Mouse (Mus musculus) liver, embryonic 14.5 days (tissue): ENCODE measurements at regions not wholly inside any gene's neighbourhood (a gene's known extent, or its start where the extent isn't known, plus 50 kb on each side); places are given as distances from the start of the nearest gene placed in this dataset.

ENCODE experiments used
- ATAC-seq: fragments of 200-750 bp; cut with Nextera tagmentation; 2 replicates; pipeline ENCODE4 v1.8.0; 2017; ENCODE audit warnings: moderate number of reproducible peaks, mild to moderate bottlenecking, moderate library complexity; ENCODE audit not compliant: insufficient read depth
- DNase-seq, 3 experiments: peaks; one replicate each; pipeline ENCODE4 v3.0.0-alpha.2; 2012 to 2013; ENCODE audit warnings: low read depth in 3 of 3, low spot score in 3 of 3
- H3K27ac ChIP-seq: fragments of 300-500 bp; sonication (generic); 2 replicates; pipeline ENCODE4 v1.5.1; 2014; ENCODE audit warnings: moderate library complexity, mild to moderate bottlenecking, control low read depth, inconsistent platforms
- H3K27me3 ChIP-seq: fragments of 300-500 bp; sonication (generic); 2 replicates; pipeline ENCODE4 v1.6.1; 2014; ENCODE audit warnings: mild to moderate bottlenecking, low read length, moderate library complexity; ENCODE audit not compliant: control insufficient read depth, insufficient read depth
- H3K36me3 ChIP-seq: fragments of 300-500 bp; sonication (generic); replicated peaks from 2 replicates; pipeline ENCODE4 v1.6.1; 2014; ENCODE audit warnings: low read depth; ENCODE audit not compliant: control insufficient read depth, insufficient read depth
- H3K4me1 ChIP-seq, 2 experiments: fragments of 200-500 bp in 1 of 2; fragments of 300-500 bp in 1 of 2; sonication (generic) in 1 of 2; replicated peaks; 2 replicates each; pipeline ENCODE4 v1.6.1; 2012 to 2014; ENCODE audit warnings: antibody characterized with exemption in 1 of 2, inconsistent platforms in 1 of 2, low read length in 1 of 2; ENCODE audit not compliant: control insufficient read depth in 2 of 2, insufficient read depth in 2 of 2
- H3K4me2 ChIP-seq: fragments of 300-500 bp; sonication (generic); 2 replicates; pipeline ENCODE4 v1.6.1; 2014; ENCODE audit warnings: low read depth, mild to moderate bottlenecking, control low read depth, moderate library complexity
- H3K4me3 ChIP-seq, 2 experiments: fragments of 200-500 bp in 1 of 2; fragments of 300-500 bp in 1 of 2; sonication (generic) in 1 of 2; 2 replicates each; pipeline ENCODE4 v1.5.1; 2012 to 2014; ENCODE audit warnings: low read depth in 2 of 2, low read length in 2 of 2, mild to moderate bottlenecking in 2 of 2, control low read depth in 1 of 2, inconsistent platforms in 1 of 2, moderate library complexity in 1 of 2; ENCODE audit not compliant: insufficient read depth in 1 of 2
- H3K9ac ChIP-seq: fragments of 300-500 bp; sonication (generic); replicated peaks from 2 replicates; pipeline ENCODE4 v1.6.1; 2014; ENCODE audit warnings: mild to moderate bottlenecking, control low read depth, moderate library complexity
- H3K9me3 ChIP-seq: fragments of 300-500 bp; sonication (generic); 2 replicates; pipeline ENCODE4 v1.6.1; 2016; ENCODE audit warnings: low read length, mixed read lengths; ENCODE audit not compliant: control insufficient read depth
- CTCF ChIP-seq: IDR thresholded peaks from 2 replicates; pipeline ENCODE4 v1.5.1; 2016; ENCODE audit warnings: antibody characterized with exemption, low read depth, control low read depth
- EP300 ChIP-seq: IDR thresholded peaks from 2 replicates; pipeline ENCODE4 v1.6.1; 2016; ENCODE audit warnings: antibody characterized with exemption, low read depth
- WGBS: fragments of 180-500 bp; shearing (Covaris S2); extraction: QIAGEN DNeasy Blood & Tissue Kit; methylation state at CpG from one replicate; pipeline ENCODE4 v1.1.7; 2014; ENCODE audit not compliant: insufficient replicate concordance; 5-methylcytosine and 5-hydroxymethylcytosine counted together

DNA sequence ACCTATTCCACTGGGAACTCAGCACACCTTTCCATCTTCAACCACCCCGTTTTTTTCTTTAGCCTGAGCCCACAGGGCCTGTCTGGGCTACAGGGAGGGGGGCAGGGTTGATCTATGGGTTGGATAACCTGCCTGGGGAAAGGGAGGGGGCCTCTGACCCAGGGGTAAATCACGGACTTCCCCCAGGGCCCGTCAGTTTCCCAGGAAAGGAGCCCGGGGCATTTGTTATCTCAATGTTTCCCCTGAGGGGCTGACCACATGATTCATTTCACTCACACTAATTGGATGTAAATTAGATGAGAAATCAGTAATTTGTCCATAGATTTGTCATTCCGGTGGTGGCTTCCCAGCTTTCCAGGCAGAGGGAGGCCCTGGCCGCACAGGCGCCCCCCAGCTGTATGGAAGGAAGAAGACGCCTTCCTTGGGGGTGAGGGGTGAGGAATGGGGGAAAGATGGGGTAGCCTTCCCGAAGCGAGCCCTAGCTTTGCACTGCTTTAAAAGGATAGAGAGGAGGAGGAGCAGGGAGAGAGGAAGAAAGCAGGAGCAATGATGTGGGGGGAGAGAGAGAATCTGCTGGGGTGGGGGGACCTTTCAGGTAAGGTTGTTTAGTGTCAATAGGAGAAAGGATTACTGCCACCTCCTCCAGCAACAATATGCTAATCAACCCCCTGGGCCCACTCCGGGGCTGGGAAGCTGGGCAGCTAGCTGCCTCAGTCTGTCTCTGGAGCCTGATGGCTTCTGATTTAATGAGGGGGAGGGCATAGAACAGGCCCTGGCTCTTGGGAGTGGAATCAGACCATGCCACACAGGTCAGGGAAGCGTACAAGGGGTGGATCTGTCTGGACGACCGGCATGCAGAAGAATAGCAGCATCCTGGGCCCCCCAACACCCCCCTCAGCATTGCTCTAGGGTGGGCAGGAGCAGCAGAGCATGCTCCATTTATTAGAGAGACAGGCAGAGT is 282.3 kb upstream of the 4930535I16Rik start:
- no peak overlapping the region for H3K4me2 ChIP-seq
- no peaks in the 10 kb centered on the region for H3K36me3 ChIP-seq
- 24% methylated on average over 14 of the region's 14 CpGs for WGBS
- TF ChIP-seq EP300 (no peak), CTCF (no peak)
- H3K27ac ChIP-seq = no peak overlapping the region
- H3K4me3 ChIP-seq = no peak overlapping the region
- H3K4me1 ChIP-seq = no peaks in the 10 kb centered on the region
- no peak for ATAC-seq
- no peak overlapping the region for H3K9ac ChIP-seq
- no peaks in the 10 kb centered on the region for H3K27me3 ChIP-seq
- DNase-seq = no peak
- H3K9me3 ChIP-seq = no peaks in the 10 kb centered on the region

DNA sequence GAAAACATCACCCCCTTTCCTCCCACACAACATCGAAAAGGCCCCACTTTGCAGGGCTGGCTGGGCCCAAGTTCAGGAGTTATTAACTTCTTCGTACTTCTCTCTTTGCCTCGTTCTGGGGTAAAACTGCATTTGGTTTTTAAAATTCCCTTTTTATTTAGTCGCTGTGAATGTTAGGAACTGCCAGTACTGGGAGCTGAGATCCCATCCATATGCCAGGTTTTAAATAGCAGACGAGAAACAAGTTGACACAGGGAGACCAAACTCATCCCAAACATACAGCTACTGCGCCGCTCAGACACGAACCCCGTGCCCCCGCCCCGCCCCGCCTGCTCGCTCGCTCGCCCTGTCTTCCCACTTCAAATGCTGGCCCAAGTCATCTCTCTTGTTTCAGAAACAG is 281.0 kb upstream of the 4930535I16Rik start:
- 56% methylated on average over 15 of the region's 15 CpGs for WGBS
- no peak for ATAC-seq

GRCm38 (mm10) chr4:124196711-124197110 is 278.9 kb upstream of the 4930535I16Rik start:
- H3K4me1 ChIP-seq = no peaks in the 10 kb centered on the region
- H3K36me3 ChIP-seq = no peaks in the 10 kb centered on the region
- H3K9ac ChIP-seq = no peak overlapping the region
- no peak overlapping the region for H3K4me3 ChIP-seq
- no peak overlapping the region for H3K27ac ChIP-seq
- H3K4me2 ChIP-seq = no peak overlapping the region
- H3K9me3 ChIP-seq = no peaks in the 10 kb centered on the region
- TF ChIP-seq EP300 = no peak
- TF ChIP-seq CTCF = no peak
- DNase-seq = no peak
- WGBS = 32% methylated on average over 12 of the region's 12 CpGs
- no peaks in the 10 kb centered on the region for H3K27me3 ChIP-seq
- no peak for ATAC-seq

More for the DNA sequence above, 281.0 kb upstream of the 4930535I16Rik start:
- Histone ChIP-seq H3K36me3 (no peaks in the 10 kb centered on the region), H3K4me3 (no peak overlapping the region), H3K9me3 (no peaks in the 10 kb centered on the region), H3K4me1 (no peaks in the 10 kb centered on the region), H3K27ac (no peak overlapping the region), H3K27me3 (no peaks in the 10 kb centered on the region), H3K9ac (no peak overlapping the region), H3K4me2 (no peak overlapping the region)
- DNase-seq = no peak
- TF ChIP-seq CTCF (no peak), EP300 (no peak)

- no peaks in the 10 kb centered on the region for H3K9me3 ChIP-seq
- no peak overlapping the region for H3K9ac ChIP-seq
- no peak overlapping the region for H3K27ac ChIP-seq
- no peak overlapping the region for H3K4me3 ChIP-seq
- TF ChIP-seq CTCF = no peak
- TF ChIP-seq EP300 = no peak
- WGBS = 65% methylated on average over 15 of the region's 15 CpGs
- H3K36me3 ChIP-seq = no peaks in the 10 kb centered on the region
- H3K4me2 ChIP-seq = no peak overlapping the region
- H3K4me1 ChIP-seq = no peaks in the 10 kb centered on the region
- ATAC-seq (no peak), DNase-seq (no peak)
- no peaks in the 10 kb centered on the region for H3K27me3 ChIP-seq
Measured at GRCm38 (mm10) chr4:124193059-124193721, 275.4 kb upstream of the 4930535I16Rik start.

GRCm38 (mm10) chr4:124190775-124191174 is 273.0 kb upstream of the 4930535I16Rik start:
- H3K36me3 ChIP-seq = no peaks in the 10 kb centered on the region
- WGBS = 48% methylated on average over 4 of the region's 4 CpGs
- DNase-seq = no peak

More at GRCm38 (mm10) chr4:124190775-124191174, 273.0 kb upstream of the 4930535I16Rik start:
- ATAC-seq = no peak
- no peaks in the 10 kb centered on the region for H3K4me1 ChIP-seq
- H3K4me3 ChIP-seq = no peak overlapping the region
- no peaks in the 10 kb centered on the region for H3K9me3 ChIP-seq
- H3K4me2 ChIP-seq = no peak overlapping the region
- no peak overlapping the region for H3K27ac ChIP-seq
- no peak overlapping the region for H3K9ac ChIP-seq
- no peak for TF ChIP-seq CTCF
- TF ChIP-seq EP300 = no peak
- H3K27me3 ChIP-seq = no peaks in the 10 kb centered on the region
